Mouse (Mus musculus): ENCODE measurements at regions not wholly inside any gene's neighbourhood (a gene's known extent, or its start where the extent isn't known, plus 50 kb on each side); places are given as distances from the start of the nearest gene placed in this dataset.
"Not testable (repeated sequence)": the region's sequence is repeated elsewhere in the genome, so short reads cannot be mapped to it uniquely, and the experiment has no call there.

- no peak for DNase-seq
Observed at GRCm38 (mm10) chr7:64027100-64027499, 88.4 kb upstream of the Klf13 start.

GRCm38 (mm10) chr7:64025155-64025554, 86.4 kb upstream of the Klf13 start:
- DNase-seq: no peak

GRCm38 (mm10) chr7:64024253-64024652, 85.5 kb upstream of the Klf13 start:
- peak; percentile 57 for DNase-seq

- no peak for DNase-seq
Observed at GRCm38 (mm10) chr7:64022711-64023468, 84.2 kb upstream of the Klf13 start.

GRCm38 (mm10) chr7:64021241-64022108, 82.8 kb upstream of the Klf13 start:
- DNase-seq: peak; percentile 79

GRCm38 (mm10) chr7:64018107-64018506, 79.4 kb upstream of the Klf13 start:
- no peak for DNase-seq

GRCm38 (mm10) chr7:64016874-64017273, 78.2 kb upstream of the Klf13 start:
- DNase-seq: no peak

- not testable (repeated sequence) for DNase-seq
Observed at GRCm38 (mm10) chr7:64015136-64015535, 76.4 kb upstream of the Klf13 start.

GRCm38 (mm10) chr7:64014227-64014626, 75.5 kb upstream of the Klf13 start:
- no peak for DNase-seq

- DNase-seq: no peak
Observed at GRCm38 (mm10) chr7:64013023-64013547, 74.4 kb upstream of the Klf13 start.

GRCm38 (mm10) chr7:64012268-64012601, 73.5 kb upstream of the Klf13 start:
- no peak for DNase-seq

- no peak for DNase-seq
Observed at GRCm38 (mm10) chr7:64011563-64012267, 73.0 kb upstream of the Klf13 start.

GRCm38 (mm10) chr7:64010640-64011039, 71.9 kb upstream of the Klf13 start:
- no peak for DNase-seq

GRCm38 (mm10) chr7:64007766-64008165, 69.1 kb upstream of the Klf13 start:
- no peak for DNase-seq

GRCm38 (mm10) chr7:64006935-64007334, 68.2 kb upstream of the Klf13 start:
- DNase-seq: no peak

GRCm38 (mm10) chr7:64005765-64006164, 67.0 kb upstream of the Klf13 start:
- no peak for DNase-seq

- DNase-seq: no peak
Observed at GRCm38 (mm10) chr7:64003904-64004303, 65.2 kb upstream of the Klf13 start.

- DNase-seq: peak; percentile 6
Observed at GRCm38 (mm10) chr7:64001611-64002111, 62.9 kb upstream of the Klf13 start.

- DNase-seq: peak; percentile 14
Observed at GRCm38 (mm10) chr7:63998995-63999960, 60.6 kb upstream of the Klf13 start.

- peak; percentile 6 for DNase-seq
Observed at GRCm38 (mm10) chr7:63997997-63998396, 59.3 kb upstream of the Klf13 start.

- DNase-seq: peak; percentile 9
Observed at GRCm38 (mm10) chr7:63996581-63997098, 57.9 kb upstream of the Klf13 start.
